Mouse (Mus musculus) myocyte (in vitro differentiated cells): Measurements from ENCODE around the gene Slc7a8.

ENCODE experiments used
- MAX ChIP-seq: IDR thresholded peaks from one replicate; pipeline ENCODE4 v1.6.1; 2011; ENCODE audit warnings: low read depth, mild to moderate bottlenecking, control low read depth
- POLR2A ChIP-seq: IDR thresholded peaks from one replicate; pipeline ENCODE4 v1.6.1; 2011; ENCODE audit warnings: low read depth, mild to moderate bottlenecking, control low read depth, moderate library complexity; ENCODE audit not compliant: insufficient read length
- TCF12 ChIP-seq: IDR thresholded peaks from one replicate; pipeline ENCODE4 v1.6.1; 2011; ENCODE audit warnings: mild to moderate bottlenecking, control low read depth; ENCODE audit not compliant: poor library complexity, insufficient read depth, severe bottlenecking
- USF1 ChIP-seq: IDR thresholded peaks from one replicate; pipeline ENCODE4 v1.6.1; 2011; ENCODE audit warnings: low read depth, mild to moderate bottlenecking, control low read depth, moderate library complexity

GRCm38 (mm10) chr14:54782971-54783370 lies 1.2 kb upstream of the Slc7a8 start:
- TF ChIP-seq POLR2A (no peak), MAX (no peak), TCF12 (no peak), USF1 (no peak)
